ENCODE assay signal across 8 mouse cellular contexts in genomic region chr10:46697363-46698246, GRCm38 (mm10).
DNase-seq lines count a peak whose midpoint lies in the region; TF ChIP-seq lines count a peak whose summit lies in the region.

No protein-coding gene starts in this region.

- no peak overlapping the region for H3K27ac ChIP-seq in gastrocnemius, adult 2 months

- H3K4me3 ChIP-seq in gastrocnemius, adult 2 months, result no peak overlapping the region

- DNase-seq in 3T3-L1 (ENCODE audit: low read depth, low spot score), result peak; percentile 37
- DNase-seq in 416B (ENCODE audit: low read depth), result peak; percentile 16
- peak; percentile 30 for DNase-seq in embryo, embryonic 10 days (ENCODE audit: low spot score)
- DNase-seq in heart, postnatal 14 days, result peak; percentile 14 to 28
- peak; percentile 15 to 42 for DNase-seq in left cerebral cortex, postnatal 10 days (ENCODE audit: extremely low spot score in 1 of 2, low spot score in 2 of 2)
- DNase-seq in ovary, postnatal 10 days (ENCODE audit: low spot score), result peak; percentile 1
- DNase-seq in gastrocnemius, adult 18-20 months (ENCODE audit: low spot score), result no peak
- DNase-seq in gastrocnemius, adult 2 months, result no peak

- TF ChIP-seq CTCF in gastrocnemius, adult 2 months (IDR thresholded peaks at IDR 0.05), result no peak

- intact Hi-C loops in heart, postnatal 14 days (cut with DNase I), result no loop called here
- intact Hi-C loops in left cerebral cortex, postnatal 10 days (cut with DNase I), result no loop called here
- intact Hi-C loops in gastrocnemius, adult 2 months (cut with DNase I), result no loop called here

Comparison
In these comparisons a context has a peak if more than half of its experiments do, and no peak if none do; other contexts are left out.
1. DNase-seq: peak in 3T3-L1 (single experiment), 416B (single experiment), embryo, embryonic 10 days (single experiment), heart, postnatal 14 days (2 of 2), left cerebral cortex, postnatal 10 days (2 of 2) and ovary, postnatal 10 days (single experiment); none in gastrocnemius, adult 18-20 months (single experiment) and gastrocnemius, adult 2 months (single experiment).